Mouse (Mus musculus) hindbrain, embryonic 15.5 days (tissue): ENCODE measurements at regions not wholly inside any gene's neighbourhood (a gene's known extent, or its start where the extent isn't known, plus 50 kb on each side); places are given as distances from the start of the nearest gene placed in this dataset.

Experiments
- ATAC-seq: fragments of 200-750 bp; cut with Nextera tagmentation; 2 replicates; pipeline ENCODE4 v1.8.0; 2017; ENCODE audit warnings: low read depth, moderate number of reproducible peaks, moderate TSS enrichment; ENCODE audit not compliant: low FRiP score
- H3K27ac ChIP-seq: fragments of 300-500 bp; sonication (generic); replicated peaks from 2 replicates; pipeline ENCODE4 v1.5.1; 2015; ENCODE audit warnings: mild to moderate bottlenecking, inconsistent platforms
- H3K27me3 ChIP-seq: fragments of 300-500 bp; sonication (generic); 2 replicates; pipeline ENCODE4 v1.6.1; 2015; ENCODE audit warnings: control low read depth, inconsistent platforms
- H3K36me3 ChIP-seq: fragments of 300-500 bp; sonication (generic); 2 replicates; pipeline ENCODE4 v1.6.1; 2015; ENCODE audit warnings: control low read depth, inconsistent platforms
- H3K4me1 ChIP-seq: fragments of 300-500 bp; sonication (generic); replicated peaks from 2 replicates; pipeline ENCODE4 v1.6.1; 2015; ENCODE audit warnings: control low read depth, inconsistent platforms
- H3K4me2 ChIP-seq: fragments of 300-500 bp; sonication (generic); 2 replicates; pipeline ENCODE4 v1.6.1; 2015; ENCODE audit warnings: moderate library complexity, mild to moderate bottlenecking, inconsistent platforms
- H3K4me3 ChIP-seq: fragments of 300-500 bp; sonication (generic); 2 replicates; pipeline ENCODE4 v1.5.1; 2015; ENCODE audit warnings: mild to moderate bottlenecking, inconsistent platforms
- H3K9ac ChIP-seq: fragments of 300-500 bp; sonication (generic); 2 replicates; pipeline ENCODE4 v1.6.1; 2015; ENCODE audit warnings: inconsistent platforms
- H3K9me3 ChIP-seq: fragments of 300-500 bp; sonication (generic); 2 replicates; pipeline ENCODE4 v1.6.1; 2016; ENCODE audit warnings: control low read depth, inconsistent platforms
- WGBS: fragments of 180-500 bp; shearing (Covaris S2); methylation state at CpG from one replicate; pipeline ENCODE4 v1.1.7; 2015; 5-methylcytosine and 5-hydroxymethylcytosine counted together

DNA sequence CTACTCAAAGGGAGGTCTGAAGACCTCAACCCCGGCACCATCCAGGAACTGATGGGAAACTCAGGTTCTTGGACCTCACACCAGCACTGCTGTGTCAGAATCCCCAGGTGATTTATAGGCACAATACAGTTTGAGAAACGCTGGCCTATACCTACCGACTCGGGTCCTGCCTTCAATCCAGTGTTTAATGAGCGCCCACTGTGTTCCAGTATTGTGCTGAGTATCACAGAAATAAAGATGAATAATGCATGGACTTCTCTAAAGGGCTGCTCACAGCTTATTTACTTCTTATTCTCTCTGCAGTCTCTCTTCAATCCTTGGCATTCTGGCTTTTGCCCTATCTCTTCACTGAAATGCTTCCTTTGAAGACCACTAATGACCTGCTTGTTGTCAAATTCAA lies 146.8 kb upstream of the 9630041A04Rik start:
- 57% methylated on average over 5 of the region's 5 CpGs for WGBS
- Histone ChIP-seq H3K4me3 (no peak overlapping the region), H3K4me1 (peaks cover 6% of the 10 kb centered on the region), H3K27me3 (no peaks in the 10 kb centered on the region), H3K36me3 (no peaks in the 10 kb centered on the region), H3K9me3 (no peaks in the 10 kb centered on the region), H3K9ac (no peak overlapping the region), H3K4me2 (no peak overlapping the region), H3K27ac (no peak overlapping the region)
- no peak for ATAC-seq

DNA sequence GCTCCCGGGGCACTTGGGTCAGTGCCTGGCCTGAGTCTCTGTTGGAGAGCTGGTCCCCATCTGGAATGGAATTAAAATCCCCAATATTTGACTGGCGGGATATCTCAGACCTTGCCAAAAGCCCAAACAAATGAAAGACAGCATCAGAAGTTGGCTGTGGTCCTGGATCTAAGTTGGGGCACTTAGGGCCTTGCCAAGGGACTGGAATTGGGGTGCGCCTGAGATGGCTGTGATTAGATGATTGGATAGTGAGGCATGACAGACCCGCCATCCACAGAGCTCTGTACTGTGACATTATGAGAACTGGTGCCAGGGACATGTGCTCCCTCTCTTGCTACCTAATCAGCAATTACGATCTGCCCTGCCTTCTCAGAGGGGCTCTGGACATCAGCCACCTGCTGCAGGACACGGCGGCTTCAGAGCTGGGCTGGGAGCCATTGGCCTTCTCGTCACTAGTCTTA lies 151.0 kb upstream of the 9630041A04Rik start:
- H3K4me3 ChIP-seq, result no peak overlapping the region
- no peak overlapping the region for H3K4me2 ChIP-seq
- H3K9ac ChIP-seq, result no peak overlapping the region
- H3K27ac ChIP-seq, result no peak overlapping the region
- no peaks in the 10 kb centered on the region for H3K4me1 ChIP-seq
- 61% methylated on average over 8 of the region's 8 CpGs for WGBS
- no peaks in the 10 kb centered on the region for H3K9me3 ChIP-seq
- H3K36me3 ChIP-seq, result no peaks in the 10 kb centered on the region
- peak; percentile 66; the same call in 1 of the 2 replicates for ATAC-seq
- no peaks in the 10 kb centered on the region for H3K27me3 ChIP-seq

DNA sequence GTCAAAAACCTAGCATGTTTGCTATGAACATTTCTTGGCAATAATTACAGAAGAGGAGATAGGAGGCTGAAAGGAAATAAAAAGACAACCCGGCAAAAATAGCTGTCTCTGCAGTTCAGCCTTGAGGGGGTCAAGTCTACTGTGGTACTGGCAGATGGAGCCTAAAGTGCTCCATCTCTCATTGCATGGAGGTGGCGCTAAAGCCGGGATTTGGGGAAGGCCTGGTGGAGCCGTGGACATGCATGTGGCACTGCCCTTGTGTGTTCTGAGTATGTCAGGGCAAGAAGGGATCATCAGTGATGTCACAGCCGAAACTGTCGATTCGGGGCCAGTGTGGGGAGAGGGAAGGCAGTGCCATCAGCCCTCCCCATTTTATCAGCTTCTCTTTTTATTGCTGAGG lies 161.3 kb upstream of the 9630041A04Rik start:
- 71% methylated on average over 7 of the region's 7 CpGs for WGBS
- ATAC-seq, result no peak
- no peaks in the 10 kb centered on the region for H3K9me3 ChIP-seq
- H3K4me1 ChIP-seq, result 0 out of 2 replicates have a peak, but pooled peaks cover 5% of the 10 kb centered on the region
- no peak overlapping the region for H3K27ac ChIP-seq
- H3K36me3 ChIP-seq, result no peaks in the 10 kb centered on the region
- no peaks in the 10 kb centered on the region for H3K27me3 ChIP-seq
- H3K4me3 ChIP-seq, result no peak overlapping the region
- no peak overlapping the region for H3K4me2 ChIP-seq
- H3K9ac ChIP-seq, result no peak overlapping the region

DNA sequence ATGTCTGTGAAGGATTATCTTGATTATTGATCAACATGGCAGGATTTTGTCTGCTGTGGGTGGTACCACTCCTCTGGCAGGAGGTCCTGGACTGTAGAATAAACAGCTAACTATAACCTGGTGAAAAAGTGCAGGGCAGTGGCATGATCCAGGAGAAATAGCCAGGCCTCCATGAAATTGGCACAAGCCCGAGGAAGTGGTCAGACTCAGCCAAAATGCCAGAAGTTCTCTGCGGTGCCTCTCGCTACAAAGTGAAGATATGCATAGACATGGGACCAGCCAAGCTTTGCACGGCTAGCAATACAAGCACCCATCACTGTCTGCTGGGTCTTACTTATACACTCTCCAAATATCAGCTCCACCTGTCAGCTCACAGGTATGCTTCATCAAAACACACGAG lies 167.6 kb upstream of the 9630041A04Rik start:
- 86% methylated on average over 5 of the region's 5 CpGs for WGBS
- Histone ChIP-seq H3K27me3 (no peaks in the 10 kb centered on the region), H3K27ac (no peak overlapping the region), H3K9me3 (no peaks in the 10 kb centered on the region), H3K36me3 (no peaks in the 10 kb centered on the region), H3K4me1 (peaks cover 20% of the 10 kb centered on the region), H3K4me2 (no peak overlapping the region), H3K4me3 (no peak overlapping the region), H3K9ac (no peak overlapping the region)
- no peak for ATAC-seq

DNA sequence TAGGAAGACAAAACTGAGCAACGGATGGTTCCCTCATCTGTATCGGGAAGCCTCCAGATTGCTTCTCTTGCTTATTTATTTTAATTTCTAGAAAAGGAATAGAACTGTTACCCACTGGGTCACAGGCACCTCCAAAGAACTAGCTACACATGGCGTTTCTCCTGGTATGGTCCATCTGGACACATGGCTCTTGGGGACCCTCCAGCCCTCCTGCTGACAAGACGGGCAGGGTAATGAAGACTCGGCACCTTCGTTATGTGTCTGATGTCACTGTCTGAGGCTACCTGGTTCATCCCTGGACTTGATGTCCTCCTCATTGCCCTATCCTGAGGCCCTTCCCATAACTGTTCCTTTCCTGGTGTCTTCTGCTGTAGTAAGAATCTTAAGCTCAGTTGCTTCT lies 170.3 kb upstream of the 9630041A04Rik start:
- 76% methylated on average over 6 of the region's 6 CpGs for WGBS
- ATAC-seq, result no peak
- Histone ChIP-seq H3K4me3 (no peak overlapping the region), H3K27me3 (no peaks in the 10 kb centered on the region), H3K4me2 (peak overlapping the region; percentile 59), H3K9ac (no peak overlapping the region), H3K27ac (peak overlapping the region; percentile 82), H3K4me1 (peaks cover 15% of the 10 kb centered on the region), H3K9me3 (no peaks in the 10 kb centered on the region), H3K36me3 (no peaks in the 10 kb centered on the region)

DNA sequence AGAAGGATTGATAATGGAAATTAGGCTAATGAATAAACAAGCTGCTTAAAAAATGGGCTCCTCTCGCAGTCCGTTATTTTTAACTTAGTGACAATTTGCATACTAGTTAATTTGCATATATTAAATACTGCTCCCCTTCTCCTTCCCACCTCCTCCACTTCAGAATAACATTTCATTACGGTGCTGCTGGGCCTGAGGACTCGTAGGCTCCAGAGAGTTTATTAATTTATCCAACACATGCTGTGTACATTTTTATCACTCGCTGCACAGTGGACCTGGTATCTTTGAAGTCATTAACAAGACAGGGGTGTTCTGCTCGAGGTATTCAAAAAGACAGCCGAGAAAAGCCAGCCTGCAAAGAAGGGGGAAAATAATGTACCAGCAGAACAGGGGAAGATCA lies 170.7 kb upstream of the 9630041A04Rik start:
- peak overlapping the region; percentile 59 for H3K4me2 ChIP-seq
- 0 out of 2 replicates have a peak overlapping the region, but pooled peaks have one; percentile 46 for H3K9ac ChIP-seq
- no peak for ATAC-seq
- H3K4me1 ChIP-seq, result peaks cover 15% of the 10 kb centered on the region
- WGBS, result 15% methylated on average over 7 of the region's 7 CpGs
- H3K9me3 ChIP-seq, result no peaks in the 10 kb centered on the region
- H3K36me3 ChIP-seq, result no peaks in the 10 kb centered on the region
- H3K27ac ChIP-seq, result peak overlapping the region; percentile 82
- H3K27me3 ChIP-seq, result no peaks in the 10 kb centered on the region
- no peak overlapping the region for H3K4me3 ChIP-seq

DNA sequence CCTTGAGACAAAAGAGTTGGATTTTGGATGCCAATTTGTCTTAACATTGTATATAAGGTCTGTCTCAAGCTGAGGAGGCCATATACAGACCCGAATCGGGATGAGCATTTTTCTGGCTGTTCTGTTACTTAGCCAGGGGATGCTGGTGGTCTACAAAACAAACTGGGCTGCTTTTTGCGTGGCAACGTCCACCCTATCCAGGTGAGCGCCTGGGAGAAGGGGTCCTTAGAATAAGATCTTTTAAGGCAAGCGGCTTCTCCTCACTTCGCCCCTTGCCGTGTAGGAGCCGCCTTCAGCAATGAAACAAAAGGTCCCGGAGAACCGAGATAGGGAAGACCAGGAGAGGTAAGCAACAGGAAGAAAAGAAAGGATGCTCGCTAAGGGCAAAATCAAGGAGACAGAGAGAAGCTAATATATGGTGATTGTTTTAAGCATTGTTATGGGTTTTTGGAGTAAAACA lies 171.2 kb upstream of the 9630041A04Rik start:
- Histone ChIP-seq H3K9me3 (no peaks in the 10 kb centered on the region), H3K9ac (peak overlapping the region; percentile 46), H3K27ac (peak overlapping the region; percentile 82), H3K4me3 (peak overlapping the region; percentile 30), H3K4me1 (peaks cover 15% of the 10 kb centered on the region), H3K27me3 (no peaks in the 10 kb centered on the region), H3K36me3 (no peaks in the 10 kb centered on the region), H3K4me2 (peak overlapping the region; percentile 59)
- ATAC-seq, result no peak
- WGBS, result 5% methylated on average over 12 of the region's 12 CpGs

DNA sequence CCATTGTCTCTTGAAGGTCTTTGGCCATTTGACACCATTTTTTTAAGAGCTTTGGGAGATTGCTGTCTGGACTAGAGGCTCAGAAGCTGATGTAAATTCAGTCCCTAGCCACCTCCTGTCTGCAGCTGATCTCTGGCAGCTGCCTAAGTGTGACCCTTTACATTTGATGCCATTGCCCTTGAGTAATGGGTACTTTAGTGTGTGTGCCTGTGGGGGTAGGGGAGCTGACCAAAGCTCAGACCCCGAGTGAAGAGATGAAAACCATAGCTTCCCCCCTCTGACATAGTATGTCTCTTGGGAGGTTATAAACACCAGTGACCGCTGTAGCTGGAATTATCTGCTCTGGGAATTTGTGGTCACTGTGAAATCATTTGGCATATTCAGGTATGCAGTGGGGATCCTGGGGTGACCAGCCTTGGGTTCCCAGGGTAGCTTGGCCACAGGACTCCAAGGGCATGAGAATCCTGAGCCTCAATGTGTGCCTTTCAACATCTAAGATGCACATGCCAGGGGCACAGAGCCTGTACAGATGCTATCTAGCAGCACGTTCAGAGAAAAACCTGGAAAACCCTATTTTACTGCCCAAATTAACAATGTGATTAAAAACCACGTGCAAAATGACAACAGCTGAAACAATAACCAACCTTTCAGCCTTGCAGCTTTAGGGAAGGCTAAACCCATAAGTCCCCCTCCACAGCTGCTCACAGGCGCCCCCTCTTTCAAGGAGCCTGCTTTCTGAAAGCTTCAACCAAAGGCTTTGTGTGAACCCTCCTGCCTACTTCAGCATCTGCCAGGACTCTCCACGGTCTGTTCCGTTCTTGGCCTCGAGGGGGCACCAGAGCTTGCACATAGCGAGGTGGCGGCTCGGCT lies 171.9 kb upstream of the 9630041A04Rik start:
- no peaks in the 10 kb centered on the region for H3K27me3 ChIP-seq
- H3K9ac ChIP-seq, result peak overlapping the region; percentile 46
- no peaks in the 10 kb centered on the region for H3K9me3 ChIP-seq
- no peaks in the 10 kb centered on the region for H3K36me3 ChIP-seq
- peaks cover 15% of the 10 kb centered on the region for H3K4me1 ChIP-seq
- WGBS, result 9% methylated on average over 11 of the region's 11 CpGs
- ATAC-seq, result peak; percentile 92
- H3K27ac ChIP-seq, result peak overlapping the region; percentile 82
- H3K4me3 ChIP-seq, result peak overlapping the region; percentile 30; the same call in 1 of the 2 replicates
- H3K4me2 ChIP-seq, result peak overlapping the region; percentile 59

DNA sequence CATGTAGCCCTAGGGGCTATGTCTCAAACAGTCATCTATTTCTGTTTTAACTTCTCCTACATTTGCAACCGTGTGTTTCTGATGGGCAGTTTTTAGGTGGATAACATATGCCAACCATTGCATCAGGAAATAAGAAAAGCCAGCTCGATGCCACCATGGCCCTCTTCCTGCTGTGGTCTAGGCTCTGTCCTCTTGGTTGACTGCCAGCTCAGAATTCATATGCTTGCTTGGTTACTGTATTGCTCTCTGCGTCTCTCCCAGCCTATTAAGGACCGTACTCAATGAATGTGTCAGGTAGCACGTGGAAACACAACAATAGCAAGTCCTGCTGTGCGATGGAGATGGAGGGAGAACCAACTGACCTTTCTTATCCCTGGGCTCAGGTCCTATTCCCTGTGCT lies 174.4 kb upstream of the 9630041A04Rik start:
- ATAC-seq, result no peak
- Histone ChIP-seq H3K9ac (no peak overlapping the region), H3K4me1 (peaks cover 15% of the 10 kb centered on the region), H3K9me3 (no peaks in the 10 kb centered on the region), H3K27me3 (no peaks in the 10 kb centered on the region), H3K4me2 (no peak overlapping the region), H3K4me3 (no peak overlapping the region), H3K36me3 (no peaks in the 10 kb centered on the region), H3K27ac (no peak overlapping the region)
- WGBS, result 67% methylated on average over 6 of the region's 6 CpGs

DNA sequence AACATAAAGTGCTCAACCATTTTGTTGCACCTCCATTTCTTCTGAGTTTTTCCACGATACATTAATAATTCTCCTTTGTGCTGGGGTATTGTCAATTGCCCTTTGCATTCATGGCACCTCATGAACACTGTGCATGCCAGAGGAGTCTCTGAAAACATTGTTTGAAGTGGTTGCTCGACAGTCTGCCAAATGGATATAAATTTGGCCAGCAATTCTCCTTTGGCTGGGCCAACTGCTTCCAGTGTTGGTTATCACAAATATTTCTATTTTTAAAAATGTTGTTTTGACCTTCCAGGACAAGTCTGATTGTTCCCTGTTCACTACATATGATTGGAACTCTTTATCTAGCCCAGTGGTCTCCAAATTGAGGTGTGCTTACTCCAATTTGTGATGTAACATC lies 184.1 kb upstream of the 9630041A04Rik start:
- Histone ChIP-seq H3K9me3 (no peaks in the 10 kb centered on the region), H3K27ac (no peak overlapping the region), H3K4me3 (no peak overlapping the region), H3K4me2 (no peak overlapping the region), H3K27me3 (no peaks in the 10 kb centered on the region), H3K9ac (no peak overlapping the region), H3K36me3 (no peaks in the 10 kb centered on the region), H3K4me1 (no peaks in the 10 kb centered on the region)
- no peak for ATAC-seq
- WGBS, result 89% methylated on average over 2 of the region's 2 CpGs

DNA sequence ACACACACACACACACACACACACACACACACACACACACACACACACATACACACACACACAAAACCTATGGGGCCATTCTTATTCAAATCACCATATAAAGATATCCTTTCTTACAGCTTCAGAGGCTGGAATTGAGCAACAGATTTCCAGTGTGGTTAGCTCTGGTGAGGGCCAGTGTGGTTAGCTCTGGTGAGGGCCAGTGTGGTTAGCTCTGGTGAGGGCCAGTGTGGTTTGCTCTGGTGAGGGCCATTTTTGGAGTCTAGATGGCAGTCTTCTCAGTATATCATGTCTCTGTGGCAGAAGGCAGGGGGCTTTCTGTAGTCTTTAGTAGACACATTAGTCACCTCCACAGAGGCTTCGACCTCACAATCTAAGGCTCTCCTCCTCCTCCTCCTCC lies 191.5 kb upstream of the 9630041A04Rik start:
- no peaks in the 10 kb centered on the region for H3K9me3 ChIP-seq
- H3K4me2 ChIP-seq, result no peak overlapping the region
- WGBS, result 89% methylated on average over 1 of the region's 1 CpGs
- H3K4me3 ChIP-seq, result no peak overlapping the region
- H3K27ac ChIP-seq, result no peak overlapping the region
- no peaks in the 10 kb centered on the region for H3K4me1 ChIP-seq
- H3K36me3 ChIP-seq, result no peaks in the 10 kb centered on the region
- no peak for ATAC-seq
- H3K9ac ChIP-seq, result no peak overlapping the region
- no peaks in the 10 kb centered on the region for H3K27me3 ChIP-seq

DNA sequence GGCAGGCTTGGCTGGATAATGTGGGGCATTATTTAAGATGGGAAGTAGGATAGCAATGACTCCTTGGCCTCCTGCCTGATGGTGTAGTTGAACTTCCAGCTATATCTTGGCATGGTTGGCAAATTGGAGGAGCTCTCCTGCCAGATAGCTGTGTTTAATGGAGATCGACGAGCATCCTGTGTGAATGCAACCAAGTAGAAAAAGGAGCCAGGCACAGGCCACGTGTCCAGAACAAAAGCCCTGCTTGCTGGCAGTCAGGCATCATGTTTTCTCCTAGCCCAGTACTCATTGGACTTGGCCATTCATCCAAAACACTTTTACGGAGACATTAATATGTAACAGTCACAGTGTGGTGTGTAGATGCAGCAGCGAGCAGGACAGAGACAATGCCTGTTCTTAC lies 211.8 kb upstream of the 9630041A04Rik start:
- no peak overlapping the region for H3K9ac ChIP-seq
- ATAC-seq, result peak; percentile 80
- WGBS, result 37% methylated on average over 5 of the region's 5 CpGs
- H3K9me3 ChIP-seq, result peaks cover 5% of the 10 kb centered on the region
- H3K36me3 ChIP-seq, result no peaks in the 10 kb centered on the region
- no peaks in the 10 kb centered on the region for H3K4me1 ChIP-seq
- no peak overlapping the region for H3K27ac ChIP-seq
- no peaks in the 10 kb centered on the region for H3K27me3 ChIP-seq
- no peak overlapping the region for H3K4me2 ChIP-seq
- no peak overlapping the region for H3K4me3 ChIP-seq
